Mouse (Mus musculus) kidney, adult 2 months (tissue): Measurements from ENCODE around the gene Crygf.

Source experiments
- CTCF ChIP-seq: fragments of 200-500 bp; conservative IDR thresholded peaks from 2 replicates; pipeline ENCODE4 v1.5.1; 2011; ENCODE audit warnings: low read depth, mild to moderate bottlenecking, control low read depth, low read length, moderate library complexity, mixed read lengths; ENCODE audit not compliant: insufficient read depth, insufficient read length
- POLR2A ChIP-seq: fragments of 200-500 bp; IDR thresholded peaks from one replicate; pipeline ENCODE4 v1.6.1; 2011; ENCODE audit warnings: low read depth, low read length, control low read depth

DNA sequence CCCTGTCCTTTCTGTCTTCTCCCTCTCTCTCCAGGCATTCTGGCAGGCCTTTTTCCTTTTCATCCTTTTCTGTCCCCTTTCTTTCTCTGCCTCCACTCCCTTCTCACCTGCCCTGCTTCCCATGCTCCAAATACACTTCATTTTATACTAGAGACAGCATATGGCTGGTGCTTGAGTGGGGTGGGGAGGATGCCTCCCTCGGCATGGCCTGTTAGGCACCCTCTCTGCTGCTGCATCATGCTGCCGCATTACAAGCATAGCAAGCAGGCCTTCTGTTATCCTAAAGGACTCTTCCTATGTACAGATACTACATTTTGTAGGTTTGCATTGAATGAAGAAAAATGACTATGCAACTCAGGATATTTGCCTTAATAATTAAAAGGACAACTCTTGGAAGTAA lies 3.7 kb downstream of the Crygf start:
- TF ChIP-seq CTCF (no peak), POLR2A (no peak)
